Mouse (Mus musculus): ENCODE measurements around the gene Galnt18.

The Galnt18 gene

DNA sequence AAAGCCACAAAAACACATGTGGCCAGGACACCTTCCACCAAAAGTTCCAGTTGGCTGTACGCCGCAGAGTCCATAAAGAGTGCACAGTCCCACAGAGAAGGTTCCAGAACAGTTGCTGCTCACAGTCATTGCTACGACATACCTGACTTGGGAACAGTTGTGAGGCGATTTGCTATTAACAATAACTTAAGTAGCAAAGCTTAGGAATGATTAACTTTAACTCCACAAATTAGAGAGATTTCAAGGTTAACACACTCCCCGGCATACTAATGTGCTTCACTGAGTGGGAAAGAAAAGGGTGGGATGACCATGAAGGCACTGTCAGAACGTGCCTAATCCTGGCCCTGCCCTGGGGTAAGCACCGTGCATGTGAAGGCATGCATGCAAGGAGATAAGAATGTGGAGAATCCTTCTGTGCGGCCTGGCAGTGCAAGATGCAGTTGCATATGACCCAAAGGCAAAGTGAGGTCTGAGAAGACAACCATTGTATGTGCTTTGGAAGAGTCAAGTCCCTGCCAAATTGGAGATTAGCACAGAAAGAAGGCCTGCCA lies 8.5 kb downstream of the Galnt18 start:
- no peak for DNase-seq (ENCODE audit: low spot score)

DNA sequence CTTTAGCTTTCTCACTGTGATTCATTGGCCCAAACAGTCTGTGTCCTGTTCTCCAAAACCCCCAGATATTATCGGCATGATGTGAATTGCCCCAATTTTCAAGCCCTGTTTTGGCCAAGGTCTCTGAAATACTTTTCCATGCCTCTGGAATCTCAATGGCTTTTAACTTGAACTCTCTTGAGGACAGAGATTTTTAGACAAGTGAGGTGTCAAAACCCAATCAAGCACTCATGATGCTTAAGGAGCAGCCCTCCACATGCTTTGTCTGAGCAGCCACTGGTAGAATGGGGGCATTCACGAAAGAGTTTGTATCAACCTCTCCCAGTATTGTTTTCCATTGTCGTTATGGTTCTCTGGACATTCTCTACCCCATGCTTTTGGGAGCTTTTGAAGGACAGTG lies 9.2 kb downstream of the Galnt18 start:
- no peak for DNase-seq (ENCODE audit: low spot score)

DNA sequence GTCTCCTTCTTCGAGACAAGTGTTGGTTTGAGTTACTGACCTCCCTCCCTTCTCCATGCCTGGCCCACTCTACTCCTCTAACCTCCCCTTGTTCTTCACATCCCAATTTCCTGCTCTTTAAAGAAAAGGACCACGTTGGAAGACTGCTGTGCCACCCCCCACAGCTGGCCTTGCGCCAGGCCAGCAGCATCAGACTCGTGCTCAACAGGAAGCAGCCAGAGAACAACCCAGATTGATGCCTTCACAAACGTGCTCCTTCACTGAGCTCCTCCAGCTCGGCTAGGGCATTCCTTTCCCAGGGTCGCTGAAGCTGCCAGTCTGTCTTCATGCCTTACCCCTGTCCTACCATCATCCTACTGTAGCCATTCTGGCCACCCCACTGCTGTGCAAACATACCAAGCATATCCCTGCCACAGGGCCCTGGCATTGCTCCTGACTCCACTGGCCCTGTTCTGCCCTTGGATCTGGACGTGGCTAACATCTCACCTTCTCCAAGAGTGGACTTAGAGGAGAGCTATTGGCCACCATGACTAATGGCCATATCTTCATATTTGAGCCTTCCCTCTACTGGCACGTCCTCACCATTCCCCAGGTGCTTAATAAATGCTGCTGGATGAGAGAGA lies 13.5 kb downstream of the Galnt18 start:
- DNase-seq (ENCODE audit: low spot score) = no peak

DNA sequence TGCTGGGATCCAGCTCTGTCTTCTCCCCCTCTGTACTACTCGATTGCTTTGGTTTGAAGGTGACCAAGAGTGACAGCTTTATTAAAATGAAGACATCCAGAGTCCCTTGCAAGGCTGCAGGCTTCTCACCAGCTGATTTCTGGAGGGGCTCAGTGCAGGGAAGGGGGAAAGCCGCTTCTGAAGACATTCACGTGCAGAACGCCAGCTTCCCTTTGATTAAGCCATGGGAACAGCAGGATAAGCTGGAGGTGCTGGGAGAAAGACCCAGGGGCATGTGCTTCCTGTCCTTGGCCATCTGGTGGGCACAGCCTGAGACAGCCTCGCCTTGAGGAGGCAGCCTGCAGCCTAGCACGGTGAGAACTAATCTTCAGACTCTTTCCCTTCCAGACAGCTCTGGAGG lies 17.0 kb downstream of the Galnt18 start:
- DNase-seq (ENCODE audit: low spot score) = no peak

DNA sequence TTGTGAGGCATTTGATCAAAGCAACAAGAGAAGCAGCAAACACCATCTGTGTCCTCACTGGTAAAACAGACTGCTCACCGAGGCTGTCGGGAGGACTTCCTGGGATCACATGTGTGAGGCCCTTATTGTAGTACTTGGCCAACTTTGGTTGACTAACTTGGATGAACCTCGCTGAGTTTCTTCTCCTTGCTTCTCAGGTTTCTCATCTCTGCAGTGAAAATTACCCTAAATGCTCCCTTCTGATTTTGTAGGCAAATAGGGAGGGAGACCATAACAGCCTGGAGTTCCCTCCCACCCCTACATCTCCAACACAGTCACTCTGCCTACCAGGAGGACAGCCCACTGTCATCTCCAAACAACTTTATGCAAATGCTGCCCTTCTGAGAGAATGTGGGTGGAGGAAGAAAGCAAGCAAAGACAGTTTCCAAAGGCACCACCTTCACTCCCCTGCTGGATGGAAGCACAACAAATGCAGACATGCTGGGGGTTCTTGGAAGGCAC lies 31.2 kb downstream of the Galnt18 start:
- DNase-seq (ENCODE audit: low spot score) = no peak

DNA sequence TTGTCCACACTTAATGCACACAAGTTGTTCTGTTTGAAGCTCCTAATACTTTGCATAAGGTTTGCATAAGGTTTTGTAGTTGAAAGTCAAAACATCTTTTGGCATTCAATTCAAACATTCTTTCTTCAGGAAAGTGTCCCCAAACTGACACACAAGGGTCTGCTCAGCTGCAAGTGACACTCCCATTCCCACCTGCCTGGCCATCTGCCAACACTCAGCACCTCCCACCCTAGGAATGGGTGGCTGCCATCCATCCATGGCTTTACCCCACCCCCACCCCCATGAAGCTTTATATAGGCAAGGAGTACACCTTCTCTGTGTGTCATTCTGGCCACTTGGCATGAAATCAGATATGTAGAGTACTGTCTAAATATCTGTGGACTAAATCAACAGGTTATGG lies 35.0 kb downstream of the Galnt18 start:
- DNase-seq (ENCODE audit: low spot score) = no peak

DNA sequence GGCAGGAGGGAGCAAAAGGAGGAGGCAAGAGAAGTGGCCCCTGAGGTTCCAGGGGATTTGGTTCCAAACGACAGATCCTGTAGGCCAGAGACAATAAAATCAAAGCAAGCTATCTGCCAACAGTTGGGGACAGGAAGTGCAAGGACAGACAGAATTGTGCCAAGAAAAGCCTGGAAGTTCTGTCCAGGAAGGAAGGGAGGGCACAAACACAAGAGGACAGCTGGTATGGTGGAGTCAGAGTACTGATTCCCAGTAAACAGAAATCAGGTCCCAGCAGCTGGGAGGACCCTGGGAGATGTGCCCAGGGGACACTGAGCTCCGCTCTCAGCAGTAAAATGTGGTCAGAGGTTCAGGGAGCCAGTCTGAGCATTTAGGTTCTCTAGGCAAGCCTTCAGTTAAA lies 38.2 kb downstream of the Galnt18 start:
- DNase-seq (ENCODE audit: low spot score) = no peak

DNA sequence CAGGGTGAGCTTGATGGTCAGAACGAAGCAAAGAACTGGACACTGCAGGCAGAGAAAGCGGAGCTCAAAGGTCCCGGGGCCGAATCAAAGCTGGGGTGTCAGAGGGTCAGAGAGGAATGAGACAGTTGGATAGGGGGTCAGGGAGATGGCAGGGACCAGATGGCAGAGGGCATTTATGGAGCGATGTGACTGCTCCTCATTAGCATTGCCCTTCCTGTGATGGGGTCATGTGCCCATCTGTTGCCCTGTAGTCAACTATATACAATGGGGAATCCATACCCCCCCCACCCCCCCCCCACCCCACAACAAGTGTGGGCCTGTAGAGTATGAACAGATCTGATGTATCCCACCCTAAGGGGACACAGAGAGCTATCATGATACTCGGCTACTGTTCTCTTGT lies 39.7 kb downstream of the Galnt18 start:
- no peak for DNase-seq (ENCODE audit: low spot score)

DNA sequence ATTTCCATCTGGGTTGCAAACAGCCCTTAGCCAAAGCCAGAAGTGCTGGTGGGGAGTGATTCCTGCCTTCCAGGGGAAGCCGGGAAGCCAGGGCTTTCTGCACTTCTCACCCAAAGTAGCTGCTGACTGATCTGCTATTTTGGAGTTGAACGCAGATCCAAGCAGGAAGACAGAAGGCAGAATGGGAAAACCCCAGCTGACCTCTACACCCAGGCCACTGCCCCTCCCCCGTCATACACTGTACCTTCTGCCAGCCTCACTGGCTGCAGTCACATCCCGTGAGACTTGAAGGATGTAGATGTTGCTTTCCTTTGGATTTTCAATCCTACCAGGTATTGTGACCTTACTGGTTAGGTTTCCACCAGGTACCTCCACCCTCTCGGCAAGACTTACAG lies 40.4 kb downstream of the Galnt18 start:
- no peak for DNase-seq (ENCODE audit: low spot score)

DNA sequence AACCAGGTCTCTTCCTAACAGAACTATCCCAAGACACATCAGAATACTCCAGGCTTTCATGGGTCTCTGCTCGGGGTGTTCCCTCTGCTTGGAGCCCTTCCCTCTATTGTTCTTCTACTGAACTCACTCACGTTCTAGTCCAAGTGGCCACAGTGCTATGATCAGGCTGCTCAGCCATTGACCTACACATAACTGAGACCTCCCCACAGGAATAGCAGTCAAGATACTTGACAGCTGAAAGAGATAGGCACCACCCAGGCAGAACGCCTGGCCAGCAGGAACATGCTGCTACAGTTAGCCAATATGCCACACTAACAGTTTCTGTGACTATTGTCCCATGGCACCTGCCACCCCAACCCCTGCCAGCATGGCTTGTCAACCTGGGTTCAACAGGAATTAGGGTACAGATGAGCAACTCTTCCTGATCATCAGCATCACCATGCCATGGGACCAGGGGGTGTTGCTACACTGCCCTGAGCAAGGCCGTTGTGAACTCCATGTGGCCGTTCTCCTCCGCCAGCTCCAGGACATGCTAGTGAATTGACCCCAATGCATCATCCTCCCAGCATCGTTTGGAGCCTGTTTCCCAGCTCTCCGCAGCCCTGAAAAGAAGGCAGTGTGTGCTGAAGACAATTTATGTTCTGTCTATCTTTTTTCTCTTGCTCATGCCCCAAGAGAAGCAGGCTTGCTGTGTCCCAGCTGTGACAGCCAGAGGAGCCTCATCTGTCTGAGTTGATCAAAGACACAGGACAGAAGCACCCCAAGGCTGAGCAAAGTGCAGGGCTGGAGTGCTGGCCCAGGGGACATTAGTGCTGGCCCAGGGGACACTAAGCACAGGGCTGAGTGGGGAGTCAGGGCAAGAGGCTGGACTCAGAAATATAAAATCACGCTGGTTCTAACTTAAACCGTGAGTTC lies 41.1 kb downstream of the Galnt18 start:
- DNase-seq (ENCODE audit: low spot score) = no peak

DNA sequence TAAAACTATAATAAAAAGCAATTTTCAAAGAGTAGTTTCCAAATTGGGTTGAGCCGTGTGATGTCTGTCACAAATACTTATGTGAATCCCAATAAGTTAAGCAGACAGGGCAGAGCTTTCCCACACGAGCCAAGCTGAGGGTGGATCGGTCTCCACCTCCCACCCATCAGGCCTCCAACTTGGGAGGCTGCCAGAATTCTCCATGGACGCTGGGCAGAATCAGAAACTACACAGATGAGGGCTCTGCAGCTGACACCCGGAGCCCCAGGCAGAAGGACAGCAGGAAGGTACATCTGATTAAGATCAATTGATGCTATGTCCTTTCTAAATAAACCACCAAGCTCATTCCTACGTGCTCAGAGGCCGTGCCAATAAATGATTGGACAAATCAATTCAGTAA lies 42.4 kb downstream of the Galnt18 start:
- no peak for DNase-seq (ENCODE audit: low spot score)

DNA sequence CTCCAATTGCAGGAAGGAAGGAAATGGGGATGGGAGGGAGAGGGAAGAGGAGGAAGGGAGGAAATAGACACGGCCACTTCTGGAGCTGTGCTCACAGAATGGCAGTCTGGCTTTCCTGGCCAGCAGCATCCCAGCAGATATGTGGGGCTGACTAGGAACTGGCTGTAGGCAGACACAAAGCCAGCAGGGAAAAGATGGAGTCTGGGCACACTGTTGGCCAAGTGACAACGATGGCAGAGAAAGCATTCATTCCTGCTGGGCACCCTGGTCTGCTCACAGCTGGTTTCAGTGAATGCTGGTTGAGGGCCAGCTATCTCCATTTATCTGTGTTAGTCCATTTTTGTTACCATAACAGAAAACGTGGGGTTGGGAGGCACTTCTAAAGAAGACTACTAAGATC lies 43.4 kb downstream of the Galnt18 start:
- DNase-seq (ENCODE audit: low spot score) = no peak

DNA sequence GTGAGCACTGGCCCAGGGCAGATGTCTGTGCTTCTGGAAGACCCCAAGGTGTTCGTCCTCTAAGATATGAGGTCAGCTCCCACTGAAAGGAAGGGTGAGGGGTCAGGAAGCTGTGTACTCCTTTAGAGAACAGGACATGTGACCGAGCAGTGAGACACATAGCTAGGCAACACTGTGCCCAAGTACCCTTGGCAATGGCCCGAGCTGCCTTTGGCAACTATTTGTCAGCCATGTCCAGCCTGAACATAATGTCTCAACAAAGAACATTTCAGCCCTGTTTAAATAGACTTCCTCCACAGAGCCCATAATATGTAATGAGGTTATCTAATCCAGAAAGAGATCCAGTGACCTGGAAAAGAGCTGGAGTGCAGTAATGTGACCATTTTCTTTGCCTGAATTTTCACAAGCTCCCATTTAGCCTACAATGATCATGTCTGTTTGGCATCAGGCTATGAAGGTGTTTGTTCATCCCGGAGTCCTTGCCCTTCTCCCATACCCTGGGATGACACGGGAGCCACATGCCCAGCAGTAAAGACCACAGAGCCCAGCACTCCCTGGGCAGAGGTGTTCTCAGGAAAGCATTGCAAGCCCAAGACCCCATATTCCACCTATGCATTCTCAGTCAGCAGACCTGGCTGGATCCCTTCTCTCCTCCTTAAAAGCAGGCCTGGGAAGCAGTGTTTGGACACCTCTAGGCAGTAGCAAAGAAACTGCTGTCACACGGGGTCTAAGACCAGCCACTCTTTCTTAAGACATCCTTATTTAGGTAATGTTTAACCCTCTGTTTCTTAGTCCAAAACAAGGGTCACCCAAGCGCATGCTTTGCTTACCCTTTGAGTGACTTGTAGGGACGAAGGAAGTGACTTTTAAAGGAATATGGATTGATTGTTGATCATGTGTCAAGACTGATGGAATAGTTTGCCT lies 49.2 kb downstream of the Galnt18 start:
- no peak for DNase-seq (ENCODE audit: low spot score)

DNA sequence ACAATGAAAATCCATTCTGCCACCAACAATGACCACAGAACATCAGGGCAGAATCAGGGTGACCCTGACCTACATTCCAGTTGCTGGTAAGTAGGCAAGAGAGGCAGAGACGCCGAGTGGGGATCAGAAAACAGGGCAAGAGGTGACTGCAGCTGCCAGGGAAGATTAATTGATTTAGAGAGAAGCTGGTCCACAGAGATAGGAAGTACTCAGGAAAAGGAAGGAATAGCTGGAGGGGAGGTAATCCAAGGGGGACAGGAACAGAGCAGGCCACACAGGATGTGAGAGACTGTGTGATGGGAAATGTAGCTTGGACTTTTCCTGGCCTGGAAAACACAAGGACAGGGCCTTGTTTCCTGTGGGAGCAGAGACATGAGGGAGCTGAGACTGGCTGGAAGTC lies 52.8 kb downstream of the Galnt18 start:
- no peak for DNase-seq (ENCODE audit: low spot score)

DNA sequence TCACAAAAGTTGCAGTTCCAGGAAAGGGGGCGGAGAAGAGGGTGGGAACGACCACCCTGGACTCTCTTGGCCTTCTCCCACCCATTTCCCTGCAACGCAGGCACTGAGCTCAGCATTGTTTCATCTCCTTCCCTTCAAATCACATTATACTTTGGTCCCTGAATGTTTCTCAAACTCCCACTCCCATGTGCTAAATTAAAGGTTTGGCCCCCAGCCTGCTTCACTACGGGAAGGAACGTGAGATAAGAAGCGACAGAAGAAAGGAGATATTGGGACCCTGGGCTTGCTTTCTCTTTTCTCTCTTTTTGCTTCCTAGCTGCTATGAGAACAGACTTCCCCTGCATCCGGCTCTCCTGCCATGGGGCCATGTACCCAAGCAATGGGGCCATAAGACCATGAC lies 55.0 kb downstream of the Galnt18 start:
- DNase-seq (ENCODE audit: low spot score) = no peak

DNA sequence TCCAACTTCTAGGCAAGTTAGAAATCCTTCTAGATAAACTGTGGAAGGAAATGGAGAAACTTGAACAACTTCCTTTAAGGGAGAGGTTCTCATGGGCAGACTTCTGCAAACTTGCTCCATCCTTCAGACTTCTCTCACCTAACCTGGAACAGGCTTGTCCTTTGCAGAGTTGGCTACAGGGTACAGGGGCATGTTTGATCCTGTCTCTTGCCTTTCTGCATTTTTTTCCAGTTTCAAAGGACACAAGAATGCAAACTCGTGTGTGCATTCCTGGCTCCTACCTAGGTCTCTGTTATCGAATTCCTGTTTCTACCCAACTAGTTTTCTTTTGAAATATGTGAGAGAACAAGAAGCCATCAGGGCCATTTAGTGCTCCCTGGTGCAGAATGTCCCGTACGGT lies 55.8 kb downstream of the Galnt18 start:
- no peak for DNase-seq (ENCODE audit: low spot score)

DNA sequence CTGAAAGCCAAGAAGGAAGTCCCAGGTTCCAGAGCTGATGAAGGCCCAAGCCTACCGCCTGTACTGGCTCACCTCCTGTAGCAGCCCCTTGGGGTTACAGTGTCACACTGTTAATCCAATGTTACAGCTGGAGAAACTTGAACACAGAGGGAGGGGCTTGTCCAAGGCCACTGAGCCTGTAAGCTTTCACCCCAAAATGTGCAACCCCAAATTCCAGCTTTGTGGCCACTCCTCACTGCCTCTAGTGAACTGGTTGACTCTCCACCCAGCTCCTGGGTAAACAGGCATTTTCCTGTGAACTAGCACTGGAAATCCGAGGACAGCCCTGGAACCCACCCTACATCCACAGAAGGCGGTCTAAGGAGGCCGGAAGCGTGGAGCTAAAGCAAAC lies 58.5 kb downstream of the Galnt18 start:
- DNase-seq (ENCODE audit: low spot score) = no peak

DNA sequence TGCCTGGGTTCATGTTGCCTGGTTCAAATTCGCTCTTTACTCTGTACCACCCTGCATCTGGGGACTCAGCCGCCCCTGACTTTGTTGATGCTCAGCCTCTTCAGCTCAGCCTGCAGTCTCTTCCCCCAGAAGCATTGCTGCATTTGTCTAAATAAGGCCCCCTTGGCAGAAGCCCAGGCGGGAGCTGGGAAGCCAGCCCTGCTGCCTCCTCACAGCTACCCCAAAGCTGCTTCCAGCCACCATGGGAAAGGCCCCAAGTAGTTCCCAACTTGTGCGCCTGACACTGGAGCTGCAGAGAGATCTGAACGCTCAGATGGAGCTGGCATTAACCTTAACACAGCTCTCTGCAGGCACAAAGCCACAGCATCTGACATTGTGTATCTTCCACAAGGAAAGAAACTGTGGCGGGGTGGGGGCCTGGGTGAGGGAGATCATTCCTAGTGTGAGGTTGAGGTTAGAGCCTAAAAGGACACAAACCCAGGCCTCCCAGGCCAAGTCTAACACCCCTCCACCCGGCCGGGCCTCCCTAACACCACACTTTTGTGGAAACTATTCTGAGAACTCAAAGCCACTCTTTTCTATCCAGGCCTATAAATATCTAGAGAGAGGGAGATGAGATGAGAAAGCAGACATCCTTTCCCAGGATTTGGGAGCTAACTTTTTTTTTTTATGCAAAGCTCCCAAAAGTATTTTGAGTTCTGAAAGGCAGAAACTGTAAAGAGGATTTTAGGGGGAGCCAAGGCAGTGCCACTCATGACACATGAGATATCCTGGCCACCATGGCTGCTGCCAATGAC lies 59.1 kb downstream of the Galnt18 start:
- DNase-seq (ENCODE audit: low spot score) = no peak

DNA sequence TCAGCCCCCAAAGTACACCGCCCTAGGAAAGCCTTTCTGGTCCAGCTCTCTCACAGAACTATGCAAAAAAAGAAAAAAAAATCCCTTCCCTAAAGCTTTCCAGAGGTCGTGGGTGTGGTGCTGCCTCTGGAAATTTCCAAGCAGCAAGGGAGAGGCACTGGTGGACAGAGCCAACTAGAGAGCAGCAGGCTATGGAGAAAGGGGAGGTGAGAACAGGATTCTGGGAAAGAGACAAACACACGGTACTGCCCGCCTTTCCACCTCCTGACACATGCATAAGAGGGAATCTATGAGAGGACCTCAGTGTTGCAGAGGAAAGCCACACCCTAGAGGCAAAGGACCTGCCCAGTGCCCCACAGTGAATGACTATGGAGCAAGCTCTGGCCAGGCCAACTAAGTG lies 60.9 kb downstream of the Galnt18 start:
- DNase-seq (ENCODE audit: low spot score) = no peak

DNA sequence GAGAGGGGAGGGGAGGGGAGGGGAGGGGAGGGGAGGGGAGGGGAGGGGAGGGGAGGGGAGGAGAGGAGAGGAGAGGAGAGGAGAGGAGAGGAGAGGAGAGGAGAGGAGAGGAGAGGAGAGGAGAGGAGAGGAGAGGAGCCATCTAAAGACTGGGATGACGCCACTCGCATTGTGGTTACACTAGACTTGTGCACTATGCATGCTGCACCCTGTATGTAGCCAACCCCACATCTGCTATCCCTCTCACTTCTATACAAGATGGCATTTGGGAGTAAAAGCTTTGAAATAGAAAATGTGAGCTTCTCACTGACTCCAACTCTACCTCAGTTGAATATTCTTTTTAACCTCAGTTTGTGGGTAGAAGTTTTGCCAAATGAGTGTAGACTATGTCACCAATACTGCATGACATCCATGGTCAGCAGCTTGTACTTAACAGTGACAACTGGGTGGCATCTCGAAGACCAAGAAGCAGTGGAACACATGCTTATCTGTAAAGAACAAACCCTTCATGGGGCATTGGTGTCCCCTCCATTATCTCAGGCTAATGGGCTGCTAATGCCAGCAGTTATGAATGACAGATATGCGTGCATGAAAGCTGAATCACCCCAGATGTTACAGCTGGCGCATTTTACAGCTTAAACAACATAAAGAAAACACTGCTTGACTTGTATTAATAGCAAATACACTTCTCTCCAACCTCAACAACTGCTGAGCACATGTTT lies 65.0 kb downstream of the Galnt18 start:
- no peak for DNase-seq (ENCODE audit: low spot score)
